Mouse (Mus musculus) cerebellum, postnatal 10 days (tissue): ENCODE measurements around the gene Frmpd3.
"Not testable (repeated sequence)": the region's sequence is repeated elsewhere in the genome, so short reads cannot be mapped to it uniquely, and the experiment has no call there.

Source experiments
- DNase-seq, 2 experiments: peaks; one replicate each; pipeline ENCODE4 v3.0.0; 2021; ENCODE audit warnings: mixed read lengths in 2 of 2

Frmpd3 gene

DNA sequence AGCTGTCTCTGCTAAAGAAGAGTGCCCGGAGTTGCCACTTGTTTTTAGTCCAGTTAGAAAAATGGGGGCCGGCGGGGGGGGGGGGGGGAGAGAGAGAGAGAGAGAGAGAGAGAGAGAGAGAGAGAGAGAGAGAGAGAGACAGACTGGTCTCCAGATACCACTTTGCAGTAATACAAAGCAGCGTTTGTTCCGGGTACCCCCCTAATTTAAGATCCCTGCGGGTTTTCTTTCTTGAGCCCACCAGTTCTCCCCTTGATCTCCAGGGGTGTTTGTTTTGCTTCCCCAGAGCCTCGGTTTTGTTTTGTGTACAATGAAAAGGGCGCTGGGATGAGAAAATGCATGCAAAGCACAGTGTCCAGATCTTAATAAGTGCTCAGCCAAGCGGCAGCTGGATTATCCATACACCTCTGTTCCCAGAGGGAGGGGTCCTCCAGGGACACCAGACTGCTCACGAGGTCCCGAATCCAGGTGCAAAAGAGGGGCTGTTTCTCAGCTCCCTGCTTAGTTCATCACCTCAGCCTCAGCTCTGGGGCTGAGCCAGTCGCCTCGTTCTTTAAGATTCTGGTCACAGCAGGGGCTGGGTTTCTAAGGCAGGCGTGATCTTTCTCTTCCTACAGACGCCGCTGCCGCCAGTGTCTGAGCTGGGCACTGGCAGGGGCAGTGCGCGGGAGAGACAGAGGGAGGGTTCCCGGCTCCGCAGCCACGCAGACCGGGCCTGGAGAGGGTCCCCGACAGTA, at the start of gene Frmpd3:
Gene Frmpd3 (plus strand): TSS at position 608 of the 737 bp plus-strand sequence.
- DNase-seq, result peak; percentile 21 to 39

GRCm38 (mm10) chrX:140303731-140304130, 38.3 kb upstream of the Frmpd3 start:
- DNase-seq, result no peak

DNA sequence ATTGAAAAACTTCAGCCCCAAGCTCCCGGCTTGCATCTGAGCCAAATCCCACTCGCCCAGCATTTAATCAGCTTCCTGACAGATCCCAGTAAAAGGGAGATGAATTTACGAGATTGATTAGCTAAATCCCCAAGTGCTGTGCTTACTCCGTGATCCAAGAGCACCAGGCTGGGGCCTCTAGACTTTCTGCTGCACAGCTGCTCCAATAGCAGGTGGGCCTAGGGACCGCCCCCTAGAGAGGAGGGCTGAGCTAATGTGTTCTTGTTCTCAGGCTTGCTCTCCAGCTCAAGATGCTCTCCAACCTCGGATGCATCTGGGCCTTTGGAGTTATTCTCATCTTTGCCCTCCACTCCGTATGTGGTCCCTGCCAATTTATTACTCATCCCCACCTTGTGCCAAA, 36.4 kb upstream of the Frmpd3 start:
- peak in 1 of 2 experiments; percentile 20 for DNase-seq

DNA sequence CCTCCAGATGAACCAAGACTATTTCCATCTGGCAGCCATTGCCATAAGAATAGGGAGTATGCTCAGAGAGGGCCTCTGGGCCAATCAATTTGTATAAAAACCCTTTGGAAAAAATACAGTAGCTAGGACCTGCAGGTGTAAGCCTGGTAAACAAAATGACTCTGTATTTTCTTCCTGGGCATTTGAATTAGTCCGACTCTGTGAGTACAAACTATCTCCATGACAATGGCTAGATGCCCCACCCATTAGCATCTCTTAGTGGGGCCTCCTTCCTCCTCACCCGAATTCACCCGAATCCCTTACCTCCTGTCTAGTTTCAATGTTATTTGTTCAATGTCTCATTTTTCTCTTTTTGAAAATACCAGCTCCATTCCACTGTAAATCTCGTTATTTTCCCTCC, 24.1 kb upstream of the Frmpd3 start:
- DNase-seq, result no peak

- DNase-seq, result no peak
Measured at GRCm38 (mm10) chrX:140319131-140319530, 22.9 kb upstream of the Frmpd3 start.

- not testable (repeated sequence) for DNase-seq
Measured at GRCm38 (mm10) chrX:140320671-140321070, 21.4 kb upstream of the Frmpd3 start.

GRCm38 (mm10) chrX:140342393-140343163, 515 bp downstream of the Frmpd3 start:
- DNase-seq, result peak in 1 of 2 experiments; percentile 3

DNA sequence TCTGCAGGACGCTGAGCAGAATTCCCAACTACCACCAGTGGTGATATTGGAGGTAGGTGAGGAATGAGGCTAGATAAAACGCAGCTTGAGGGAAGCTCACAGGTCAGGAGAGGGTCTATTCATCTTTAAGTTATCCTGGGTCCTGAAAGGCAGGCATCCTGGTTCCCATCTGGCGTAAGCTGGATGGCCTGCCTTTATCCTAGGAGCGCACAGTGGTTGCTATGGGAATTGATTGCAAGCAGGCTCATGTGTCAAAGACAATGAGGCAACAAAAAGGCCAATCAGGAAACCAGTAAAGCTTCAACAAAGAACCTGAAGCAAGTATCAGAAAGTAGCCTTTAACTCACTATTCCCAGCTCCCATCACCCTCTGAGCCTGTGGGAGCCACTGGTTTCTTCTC, 33.6 kb downstream of the Frmpd3 start:
- DNase-seq, result no peak

GRCm38 (mm10) chrX:140399986-140400385, 57.9 kb downstream of the Frmpd3 start:
- peak; percentile 37 to 60 for DNase-seq

DNA sequence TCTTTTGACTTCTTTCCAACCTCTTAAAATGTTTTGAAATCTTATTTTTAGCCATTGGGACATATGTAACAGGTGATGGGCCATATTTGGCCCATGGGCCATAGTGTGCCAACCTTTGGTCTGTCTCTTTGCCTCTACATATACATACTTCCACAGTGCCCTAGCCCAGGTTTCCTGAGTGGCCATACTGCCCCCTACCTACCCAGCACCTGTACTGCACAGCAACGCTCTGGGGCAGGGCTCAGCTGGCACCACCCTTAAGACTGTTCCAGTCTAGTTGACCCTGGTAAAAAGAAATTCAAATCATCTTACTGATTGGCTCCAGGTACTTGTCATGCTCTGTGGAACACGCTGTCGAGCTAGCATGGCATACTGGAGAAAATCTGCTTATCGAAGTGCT, 60.8 kb downstream of the Frmpd3 start:
- peak; percentile 47 to 53 for DNase-seq

DNA sequence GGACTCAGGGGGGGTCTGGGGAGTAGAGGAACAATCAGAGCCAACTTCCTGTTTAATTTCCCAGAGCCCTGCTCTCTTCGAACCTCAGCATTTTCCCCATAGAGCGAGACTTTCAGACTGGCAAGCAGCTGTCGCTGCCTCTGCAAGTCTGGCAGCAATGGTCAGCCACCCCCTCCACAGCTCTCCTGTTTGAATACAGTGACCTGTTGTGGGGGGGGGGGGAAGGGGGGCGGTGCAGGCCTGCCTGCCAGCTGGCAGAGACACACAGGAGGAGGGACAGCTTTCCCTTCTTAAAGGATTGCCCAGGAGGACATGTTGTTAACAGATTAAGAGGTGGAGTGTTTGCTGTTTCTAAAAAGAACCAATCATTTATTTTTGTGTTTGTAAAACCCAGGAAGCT, 64.0 kb downstream of the Frmpd3 start:
- peak in 1 of 2 experiments; percentile 26 for DNase-seq

DNA sequence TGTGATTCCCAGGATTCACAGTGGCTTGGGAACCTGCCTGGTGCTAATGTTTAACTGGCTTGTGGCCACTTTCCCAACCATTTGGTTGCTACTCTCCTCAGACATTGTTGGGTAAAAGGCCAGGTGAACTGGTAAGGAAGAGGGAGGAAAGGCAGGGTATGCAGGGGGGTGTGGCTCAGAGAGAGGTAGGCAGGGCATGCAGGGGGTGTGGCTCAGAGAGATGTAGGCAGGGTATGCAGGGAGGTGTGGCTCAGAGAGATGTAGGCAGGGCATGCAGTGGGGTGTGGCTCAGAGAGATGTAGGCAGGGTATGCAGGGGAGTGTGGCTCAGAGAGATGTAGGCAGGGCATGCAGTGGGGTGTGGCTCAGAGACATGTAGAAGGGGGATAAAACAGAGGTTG, 64.4 kb downstream of the Frmpd3 start:
- DNase-seq, result no peak

- DNase-seq, result no peak
Measured at GRCm38 (mm10) chrX:140407593-140407992, 65.5 kb downstream of the Frmpd3 start.

DNA sequence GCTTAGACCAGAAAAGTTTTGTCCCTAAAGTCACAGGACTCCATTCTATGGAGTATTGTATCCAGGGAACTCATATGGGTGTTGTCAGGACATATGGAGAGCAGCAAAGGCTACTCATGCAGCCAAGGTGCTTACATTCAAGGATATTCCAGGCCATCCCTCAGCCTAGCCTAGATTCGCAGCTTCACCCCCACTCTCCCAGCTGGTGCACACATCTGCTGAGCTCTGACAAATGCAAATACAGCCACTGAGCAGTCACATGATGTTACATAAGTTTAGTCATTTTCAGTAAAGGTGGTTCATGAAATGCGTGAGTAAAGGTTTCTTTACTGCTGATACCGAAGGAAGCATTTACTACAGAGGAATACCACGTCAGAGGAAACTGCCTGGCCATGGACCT, 76.4 kb downstream of the Frmpd3 start:
- no peak for DNase-seq

DNA sequence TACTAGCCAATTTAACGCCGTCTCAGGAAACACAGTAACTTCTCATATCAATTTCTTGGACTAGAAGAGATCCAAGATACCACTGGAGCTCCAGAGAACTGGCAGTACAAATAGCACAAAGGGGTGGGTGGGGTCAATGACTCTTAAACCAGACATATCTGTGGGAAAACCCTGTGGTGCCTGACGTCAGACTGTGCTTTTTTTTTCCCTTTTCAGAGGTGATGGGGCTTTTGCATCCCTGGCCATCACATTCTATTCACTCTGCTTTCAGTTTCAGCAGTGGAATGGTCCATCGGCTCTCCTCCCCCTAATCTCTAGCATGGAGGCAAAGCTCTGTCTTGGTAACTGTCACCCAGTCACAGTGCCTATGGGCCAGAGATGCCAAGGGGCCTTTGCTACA, 85.1 kb downstream of the Frmpd3 start:
- DNase-seq, result no peak

GRCm38 (mm10) chrX:140428252-140428651, 86.2 kb downstream of the Frmpd3 start:
- DNase-seq, result peak; percentile 47 to 49

DNA sequence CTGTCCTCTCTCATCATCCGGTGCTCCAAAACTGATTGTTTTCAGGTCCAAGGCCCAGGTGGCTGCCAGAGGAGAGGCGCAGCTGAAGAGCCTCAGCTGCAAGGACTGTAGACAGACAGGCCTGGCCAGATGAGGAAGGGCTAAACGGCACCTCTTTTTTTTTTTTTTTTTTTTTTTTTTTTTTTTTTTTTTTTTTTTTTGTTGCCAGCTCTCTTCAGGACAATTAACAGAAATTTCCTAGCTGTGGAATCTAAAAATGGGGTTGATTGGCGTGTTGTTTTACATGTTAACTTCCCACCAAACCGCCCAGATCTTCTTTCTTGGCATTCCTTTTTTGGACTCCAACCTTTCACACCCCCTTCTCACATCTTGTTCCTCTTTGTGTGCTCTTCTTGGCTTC, 87.9 kb downstream of the Frmpd3 start:
- peak in 1 of 2 experiments; percentile 21 for DNase-seq

DNA sequence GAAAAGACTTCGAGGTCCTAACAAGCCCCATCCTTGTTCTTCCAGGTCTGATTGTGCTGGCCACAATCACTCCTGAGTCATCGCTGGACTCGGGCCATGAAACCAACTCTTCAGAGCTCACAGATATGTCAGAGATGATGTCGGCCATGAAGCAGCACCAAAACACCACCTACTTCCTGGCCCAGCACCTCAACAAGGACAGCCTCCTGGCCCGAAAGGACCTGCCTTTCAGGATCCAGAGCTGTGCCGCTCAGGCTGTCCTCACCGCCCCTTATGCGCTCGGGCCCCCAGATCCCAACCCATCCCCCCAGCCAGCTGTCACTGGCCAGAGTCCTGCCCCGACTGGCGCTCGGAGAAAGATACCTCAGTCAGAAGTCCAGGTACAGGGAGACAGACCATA, 88.4 kb downstream of the Frmpd3 start:
- DNase-seq, result peak; percentile 70 to 75

GRCm38 (mm10) chrX:140431981-140432380, 89.9 kb downstream of the Frmpd3 start:
- peak; percentile 58 to 61 for DNase-seq

DNA sequence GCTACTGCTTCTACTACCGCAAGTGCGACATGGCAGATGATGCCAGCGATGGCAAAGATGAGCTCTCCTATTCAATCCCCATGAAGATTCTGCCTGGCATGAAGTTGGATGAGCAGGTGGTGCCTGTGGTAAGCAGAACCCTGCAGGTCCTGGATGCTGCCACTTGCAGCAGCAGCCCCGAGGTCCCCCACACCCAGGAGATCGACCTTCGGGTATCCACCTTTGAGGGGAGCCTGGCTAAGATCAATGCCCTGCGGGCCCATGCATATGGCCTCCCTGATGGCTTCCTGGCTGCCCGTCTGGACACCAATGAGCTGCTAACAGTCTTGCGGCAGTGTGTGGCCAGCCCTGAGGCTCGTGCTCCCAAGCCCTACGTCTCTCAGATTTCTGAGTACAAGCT, 90.7 kb downstream of the Frmpd3 start:
- peak; percentile 62 to 73 for DNase-seq

GRCm38 (mm10) chrX:140437906-140438305, 95.8 kb downstream of the Frmpd3 start:
- DNase-seq, result peak; percentile 52 to 65

DNA sequence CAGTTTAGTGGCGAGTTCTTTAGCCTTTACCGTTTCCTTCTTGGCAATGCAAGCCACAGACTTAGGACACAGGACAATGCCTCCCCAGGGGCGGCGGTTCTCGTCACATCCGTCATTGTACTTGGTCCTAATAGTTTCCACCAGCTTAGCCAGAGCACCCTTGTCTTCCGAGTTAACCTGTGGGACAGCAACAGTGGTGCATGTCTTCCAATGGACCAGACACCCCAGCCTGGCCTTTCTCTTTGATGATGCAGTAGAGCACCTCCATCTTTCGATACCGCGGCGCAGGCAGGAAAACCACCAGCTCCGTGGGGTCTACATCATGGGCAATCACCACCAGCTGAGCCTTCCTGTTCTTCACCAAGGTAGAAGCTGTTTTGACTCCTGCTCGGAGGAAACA, 103.5 kb downstream of the Frmpd3 start:
- DNase-seq, result no peak

DNA sequence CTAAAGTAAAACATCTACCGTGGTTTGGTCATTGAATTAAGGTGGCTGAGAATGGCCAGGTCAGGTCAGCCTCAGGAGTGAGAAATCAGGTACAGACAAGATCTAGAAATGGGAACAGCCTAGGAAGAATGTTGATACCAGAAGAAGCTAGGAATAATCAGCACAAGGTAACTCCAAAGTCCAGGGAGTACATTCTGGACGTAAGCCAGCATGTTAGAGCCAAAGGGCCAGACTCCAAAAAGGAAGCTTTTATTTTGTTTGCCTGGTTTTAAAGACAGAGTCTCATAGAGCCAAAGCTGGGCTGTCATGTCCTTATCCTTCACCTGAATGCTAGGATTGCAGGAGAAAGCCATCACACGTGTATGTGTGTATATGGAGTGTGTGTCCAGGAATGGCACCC, 108.0 kb downstream of the Frmpd3 start:
- DNase-seq, result no peak

DNA sequence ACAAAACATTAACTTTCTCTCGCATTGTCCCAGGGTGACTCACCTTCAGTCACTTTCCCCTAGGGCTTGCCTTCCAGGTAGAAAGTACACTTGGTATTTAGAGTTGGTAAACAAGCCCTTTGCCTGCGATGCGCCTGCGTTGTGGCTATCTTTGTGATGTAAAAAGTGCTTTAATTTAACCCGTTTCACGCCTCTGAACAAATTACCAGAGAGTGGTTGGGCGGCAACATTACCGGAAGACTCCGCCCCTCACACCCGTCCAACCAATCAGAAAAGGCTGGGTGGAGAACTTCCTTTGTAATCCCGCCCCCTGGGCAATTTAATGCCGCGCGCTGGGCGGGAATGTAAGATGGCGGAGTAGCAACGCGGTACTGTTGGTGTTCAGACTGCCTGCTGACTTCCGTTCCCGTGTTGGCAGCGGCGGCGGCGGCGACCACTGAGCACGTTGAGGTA, 114.2 kb downstream of the Frmpd3 start, which contains the start of gene Prps1:
Gene Prps1 (plus strand): TSS at position 335 of the 453 bp plus-strand sequence.
- DNase-seq, result peak; percentile 93 to 94
